Mouse (Mus musculus) megakaryocyte, embryonic 14.5 days (primary cell): ENCODE data around the gene Fmo6. TPM values are rescaled to one million over a fixed set of nuclear protein-coding genes. Genes with fewer than 3 reads are reported as not detected.

Experiments
- H3K27me3 ChIP-seq: replicated peaks from 2 replicates; pipeline ENCODE3; 2012; ENCODE audit warnings: inconsistent platforms
- H3K36me3 ChIP-seq: replicated peaks from 2 replicates; pipeline ENCODE3; 2012; ENCODE audit warnings: low read length, inconsistent platforms, mixed read lengths
- H3K4me1 ChIP-seq: 2 replicates; pipeline ENCODE4 v1.6.1; 2012; ENCODE audit warnings: inconsistent platforms
- H3K4me3 ChIP-seq: replicated peaks from 2 replicates; pipeline ENCODE3; 2012; ENCODE audit warnings: moderate library complexity, mild to moderate bottlenecking, inconsistent platforms
- H3K9me3 ChIP-seq: 2 replicates; pipeline ENCODE4 v1.6.1; 2012; ENCODE audit warnings: inconsistent platforms
- FLI1 ChIP-seq: IDR thresholded peaks from 2 replicates; pipeline ENCODE4 v1.6.1; 2012; ENCODE audit warnings: low read length, inconsistent platforms, mixed read lengths
- GATA1 ChIP-seq: IDR thresholded peaks from 3 replicates; pipeline ENCODE4 v1.6.1; 2012; ENCODE audit warnings: mixed read lengths, low read length, inconsistent platforms, borderline replicate concordance
- polyA plus RNA-seq: library from polyadenylated mRNA; stranded (reverse); fragments of >175 nt; gene quantifications from 2 replicates; pipeline ENCODE4 v1.2.3, GENCODE M21; 2012; ENCODE audit warnings: low replicate concordance; ENCODE audit not compliant: insufficient read depth

The Fmo6 gene
- polyA plus RNA-seq, 1 experiment: not detected

GRCm38 (mm10) chr1:162886138-162886816 lies 51.0 kb downstream of the Fmo6 start:
- TF ChIP-seq GATA1: no peak
- TF ChIP-seq FLI1: no peak
- Histone ChIP-seq H3K4me1 (no peaks in the 10 kb centered on the region), H3K4me3 (no peak overlapping the region), H3K27me3 (no peaks in the 10 kb centered on the region), H3K9me3 (peaks cover 4% of the 10 kb centered on the region; the same call in 1 of the 2 replicates), H3K36me3 (no peaks in the 10 kb centered on the region)

- TF ChIP-seq GATA1 (no peak), FLI1 (no peak)
- H3K9me3 ChIP-seq: peaks cover 4% of the 10 kb centered on the region; the same call in 1 of the 2 replicates
- no peaks in the 10 kb centered on the region for H3K36me3 ChIP-seq
- H3K4me3 ChIP-seq: no peak overlapping the region
- no peaks in the 10 kb centered on the region for H3K4me1 ChIP-seq
- no peaks in the 10 kb centered on the region for H3K27me3 ChIP-seq
Measured at GRCm38 (mm10) chr1:162882681-162883080, 54.6 kb downstream of the Fmo6 start.

GRCm38 (mm10) chr1:162879595-162880369 lies 57.5 kb downstream of the Fmo6 start:
- H3K27me3 ChIP-seq: no peaks in the 10 kb centered on the region
- TF ChIP-seq FLI1 (no peak), GATA1 (no peak)
- no peaks in the 10 kb centered on the region for H3K36me3 ChIP-seq
- no peaks in the 10 kb centered on the region for H3K4me1 ChIP-seq
- H3K9me3 ChIP-seq: no peaks in the 10 kb centered on the region
- no peak overlapping the region for H3K4me3 ChIP-seq

GRCm38 (mm10) chr1:162875091-162875490 lies 62.2 kb downstream of the Fmo6 start:
- Histone ChIP-seq H3K36me3 (no peaks in the 10 kb centered on the region), H3K27me3 (no peaks in the 10 kb centered on the region), H3K4me1 (no peaks in the 10 kb centered on the region), H3K9me3 (no peaks in the 10 kb centered on the region; the same call in 1 of the 2 replicates), H3K4me3 (no peak overlapping the region)
- TF ChIP-seq GATA1 (no peak), FLI1 (no peak)

- no peak for TF ChIP-seq FLI1
- TF ChIP-seq GATA1: no peak
- Histone ChIP-seq H3K9me3 (no peaks in the 10 kb centered on the region; the same call in 1 of the 2 replicates), H3K4me1 (no peaks in the 10 kb centered on the region), H3K4me3 (no peak overlapping the region), H3K36me3 (no peaks in the 10 kb centered on the region), H3K27me3 (no peaks in the 10 kb centered on the region)
Measured at GRCm38 (mm10) chr1:162871701-162872311, 65.5 kb downstream of the Fmo6 start.

- H3K27me3 ChIP-seq: no peaks in the 10 kb centered on the region
- no peaks in the 10 kb centered on the region for H3K36me3 ChIP-seq
- TF ChIP-seq GATA1 (no peak), FLI1 (no peak)
- no peak overlapping the region for H3K4me3 ChIP-seq
- H3K4me1 ChIP-seq: no peaks in the 10 kb centered on the region
- no peaks in the 10 kb centered on the region; the same call in 1 of the 2 replicates for H3K9me3 ChIP-seq
Measured at GRCm38 (mm10) chr1:162870978-162871377, 66.3 kb downstream of the Fmo6 start.

DNA sequence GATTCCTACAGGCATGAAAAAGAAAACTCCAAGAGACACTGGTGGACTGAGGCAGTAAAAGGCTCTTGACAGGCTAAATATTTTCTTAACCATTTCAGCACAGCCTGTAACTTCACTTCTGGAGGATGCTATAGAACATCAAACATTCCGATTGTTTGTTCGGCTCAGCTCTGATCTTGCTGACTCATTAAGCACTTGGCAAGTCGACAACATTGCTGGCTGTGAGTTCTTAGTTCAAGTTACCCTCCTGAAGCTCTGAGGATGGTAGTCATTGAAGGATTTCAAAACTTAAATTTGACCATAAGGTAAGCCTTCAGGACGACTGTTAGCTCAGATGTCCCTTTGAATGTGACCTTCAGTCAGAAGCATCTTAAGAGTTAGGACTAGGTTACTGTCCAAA lies 69.9 kb downstream of the Fmo6 start:
- Histone ChIP-seq H3K36me3 (no peaks in the 10 kb centered on the region), H3K4me1 (no peaks in the 10 kb centered on the region), H3K27me3 (no peaks in the 10 kb centered on the region), H3K9me3 (no peaks in the 10 kb centered on the region; the same call in 1 of the 2 replicates), H3K4me3 (no peak overlapping the region)
- TF ChIP-seq GATA1: no peak
- TF ChIP-seq FLI1: no peak

Other genes with a start within 250 kb of the Fmo6 start
- gene Prrc2c, start 197.0 kb downstream of the Fmo6 start, polyA plus RNA-seq: 4.8 and 10.4 TPM in 2 replicates
- gene Fmo4, start 123.5 kb downstream of the Fmo6 start, polyA plus RNA-seq: not detected in 2 replicates
- not detected in 2 replicates for gene Fmo1, start 70.9 kb downstream of the Fmo6 start, polyA plus RNA-seq
- not detected in 2 replicates for gene Fmo2, start 38.8 kb downstream of the Fmo6 start, polyA plus RNA-seq
- not detected in 2 replicates for gene Fmo3, start 47.0 kb upstream of the Fmo6 start, polyA plus RNA-seq
- not detected in 2 replicates for gene Mroh9, start 148.2 kb upstream of the Fmo6 start, polyA plus RNA-seq